Mouse (Mus musculus) heart, postnatal 10 days (tissue): ENCODE data around the gene Grm5. TPM values are rescaled to one million over a fixed set of nuclear protein-coding genes. Genes with fewer than 3 reads are reported as not detected.
A peak's percentile ranks its signal among the peaks of the same experiment; 100 is the strongest.

Experiments
- DNase-seq, 2 experiments: peaks; one replicate each; pipeline ENCODE4 v3.0.0; 2021
- intact Hi-C: fragments of 180-260 bp; cut with DNase I; formaldehyde crosslinking; loops from one replicate; pipeline ENCODE4 v1.15.1; 2025
- total RNA-seq, 2 experiments: library from RNA; stranded (reverse); gene quantifications; 2 replicates each; pipeline ENCODE4 v1.2.3; 2021

Grm5 gene
- total RNA-seq, 2 experiments from 2014 or later, result not detected

GRCm38 (mm10) chr7:88129536-88130487, 545.8 kb downstream of the Grm5 start:
- intact Hi-C loops, result no loop called here
- DNase-seq, result peak in 1 of 2 experiments; percentile 1

DNA sequence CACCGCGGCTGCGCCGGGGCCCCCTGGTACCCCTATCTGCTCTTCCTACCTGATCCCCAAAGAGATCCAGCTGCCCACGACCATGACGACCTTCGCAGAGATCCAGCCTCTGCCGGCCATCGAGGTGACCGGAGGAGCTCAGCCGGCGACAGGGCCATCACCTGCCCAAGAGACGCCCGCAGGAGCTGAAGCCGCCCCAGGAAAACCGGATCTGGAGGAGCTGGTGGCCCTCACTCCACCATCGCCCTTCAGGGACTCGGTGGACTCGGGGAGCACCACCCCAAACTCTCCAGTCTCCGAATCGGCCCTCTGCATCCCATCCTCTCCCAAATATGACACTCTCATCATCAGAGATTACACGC, 546.5 kb downstream of the Grm5 start:
- no peak for DNase-seq
- intact Hi-C loops, result no loop called here

DNA sequence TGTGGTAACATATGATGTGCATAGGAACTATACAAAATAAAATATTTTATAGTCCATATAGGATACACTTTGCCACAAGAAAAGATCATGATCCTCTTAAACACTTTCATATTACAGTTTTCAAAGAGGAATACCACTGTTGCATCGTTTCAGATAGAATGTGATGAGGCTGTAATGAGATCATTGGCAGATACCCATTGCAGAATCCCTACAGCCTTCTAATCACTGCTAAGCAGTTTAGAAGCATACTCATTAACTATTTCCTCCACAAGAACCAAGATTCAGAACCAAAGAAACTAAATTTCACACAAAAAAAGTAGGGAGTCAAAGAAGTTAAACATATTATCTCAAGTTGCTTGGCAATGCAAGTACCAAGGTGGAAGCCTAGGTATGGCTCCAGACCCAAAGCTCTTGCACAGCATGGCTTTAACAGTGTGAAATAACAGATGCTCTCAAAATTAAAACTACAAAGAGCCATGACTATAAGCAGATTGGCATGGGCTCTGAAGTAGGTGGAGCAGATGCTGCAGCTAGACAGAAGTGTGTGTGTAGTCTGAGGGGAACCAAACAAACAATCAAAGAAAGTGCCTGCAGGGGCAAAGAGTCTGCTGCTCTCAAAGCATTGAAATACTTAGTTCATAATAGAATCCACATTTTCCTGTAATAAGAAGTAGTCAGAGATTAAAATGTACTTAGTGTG, 575.7 kb downstream of the Grm5 start:
- intact Hi-C loops, result no loop called here
- no peak for DNase-seq

GRCm38 (mm10) chr7:88161586-88161985, 577.6 kb downstream of the Grm5 start:
- intact Hi-C loops, result no loop called here
- no peak for DNase-seq

Other genes with a start within 250 kb of the Grm5 start
- gene Tyr, start 90.7 kb upstream of the Grm5 start, total RNA-seq, result under 1 TPM in 1 of 2 experiments, not detected in 1; 0.07 TPM